Mouse (Mus musculus): ENCODE results near the gene Cpsf3. TPM values are rescaled to one million over a fixed set of nuclear protein-coding genes. Genes with fewer than 3 reads are reported as not detected.

Gene Cpsf3
- polyA plus RNA-seq, 1 experiment from 2014 or later: 140 TPM

GRCm38 (mm10) chr12:21305741-21306140 lies 20.6 kb downstream of the Cpsf3 start:
- Histone ChIP-seq H3K4me1 (no peaks in the 10 kb centered on the region), H3K4me3 (no peak overlapping the region), H3K27me3 (ENCODE audit: low read depth, poor library complexity, severe bottlenecking) (no peaks in the 10 kb centered on the region), H3K9me3 (replicated peaks) (no peaks in the 10 kb centered on the region), H3K36me3 (peaks cover 99% of the 10 kb centered on the region), H3K27ac (no peak overlapping the region)
- 91% methylated on average over 4 of the region's 4 CpGs for WGBS
- DNase-seq (ENCODE audit: low spot score): no peak

- DNase-seq (ENCODE audit: low spot score): no peak
- Histone ChIP-seq H3K27ac (no peak overlapping the region), H3K4me1 (no peaks in the 10 kb centered on the region), H3K9me3 (replicated peaks) (no peaks in the 10 kb centered on the region), H3K36me3 (peaks cover 99% of the 10 kb centered on the region), H3K27me3 (ENCODE audit: low read depth, poor library complexity, severe bottlenecking) (no peaks in the 10 kb centered on the region), H3K4me3 (no peak overlapping the region)
- 94% methylated on average over 4 of the region's 4 CpGs for WGBS
These were observed 21.5 kb downstream of the Cpsf3 start for GRCm38 (mm10) chr12:21306721-21307120.

GRCm38 (mm10) chr12:21312201-21312600 lies 27.0 kb downstream of the Cpsf3 start:
- WGBS: 92% methylated on average over 5 of the region's 5 CpGs
- H3K36me3 ChIP-seq: peaks cover 83% of the 10 kb centered on the region

GRCm38 (mm10) chr12:21315923-21316868 lies 31.0 kb downstream of the Cpsf3 start, which contains the start of gene Iah1:
Gene Iah1 (plus strand): TSS chr12:21316389.
- H3K27me3 ChIP-seq (ENCODE audit: low read depth, poor library complexity, severe bottlenecking): no peaks in the 10 kb centered on the region
- H3K4me3 ChIP-seq: peak within 1 kb of the TSS; percentile 78
- H3K27ac ChIP-seq: peak within 1 kb of the TSS; percentile 92
- H3K9me3 ChIP-seq (replicated peaks): no peaks in the 10 kb centered on the region
- peak; percentile 91 for DNase-seq (ENCODE audit: low spot score)
- H3K4me1 ChIP-seq: peaks cover 7% of the 10 kb centered on the region
- 3% methylated on average over 59 of the region's 59 CpGs for WGBS
- H3K36me3 ChIP-seq: peaks cover 72% of the 10 kb centered on the region

More at GRCm38 (mm10) chr12:21312201-21312600, 27.0 kb downstream of the Cpsf3 start:
- DNase-seq (ENCODE audit: low spot score): no peak
- Histone ChIP-seq H3K4me3 (no peak overlapping the region), H3K4me1 (peaks cover 5% of the 10 kb centered on the region), H3K27ac (no peak overlapping the region), H3K9me3 (replicated peaks) (no peaks in the 10 kb centered on the region), H3K27me3 (ENCODE audit: low read depth, poor library complexity, severe bottlenecking) (no peaks in the 10 kb centered on the region)

- H3K9me3 ChIP-seq (replicated peaks): no peaks in the 10 kb centered on the region
- H3K27me3 ChIP-seq (ENCODE audit: low read depth, poor library complexity, severe bottlenecking): no peaks in the 10 kb centered on the region
- DNase-seq (ENCODE audit: low spot score): no peak
- H3K4me1 ChIP-seq: peaks cover 7% of the 10 kb centered on the region
- peak overlapping the region; percentile 92 for H3K27ac ChIP-seq
- peaks cover 69% of the 10 kb centered on the region for H3K36me3 ChIP-seq
- WGBS: 47% methylated on average over 7 of the region's 7 CpGs
- H3K4me3 ChIP-seq: peak overlapping the region; percentile 78
These were observed 31.7 kb downstream of the Cpsf3 start for GRCm38 (mm10) chr12:21316869-21317265.

- DNase-seq (ENCODE audit: low spot score): peak; percentile 65
These were observed 33.1 kb downstream of the Cpsf3 start for GRCm38 (mm10) chr12:21318143-21318895.

GRCm38 (mm10) chr12:21320317-21320716 lies 35.1 kb downstream of the Cpsf3 start:
- Histone ChIP-seq H3K4me3 (no peak overlapping the region), H3K4me1 (peaks cover 7% of the 10 kb centered on the region), H3K36me3 (peaks cover 69% of the 10 kb centered on the region), H3K27me3 (ENCODE audit: low read depth, poor library complexity, severe bottlenecking) (no peaks in the 10 kb centered on the region), H3K9me3 (replicated peaks) (no peaks in the 10 kb centered on the region), H3K27ac (no peak overlapping the region)
- 92% methylated on average over 4 of the region's 4 CpGs for WGBS
- DNase-seq (ENCODE audit: low spot score): no peak

More at GRCm38 (mm10) chr12:21318143-21318895, 33.1 kb downstream of the Cpsf3 start:
- 79% methylated on average over 12 of the region's 12 CpGs for WGBS
- no peaks in the 10 kb centered on the region for H3K9me3 ChIP-seq (replicated peaks)
- H3K36me3 ChIP-seq: peaks cover 69% of the 10 kb centered on the region
- no peak overlapping the region for H3K27ac ChIP-seq
- H3K27me3 ChIP-seq (ENCODE audit: low read depth, poor library complexity, severe bottlenecking): no peaks in the 10 kb centered on the region
- H3K4me1 ChIP-seq: peaks cover 7% of the 10 kb centered on the region
- H3K4me3 ChIP-seq: no peak overlapping the region

- no peak for DNase-seq (ENCODE audit: low spot score)
- peaks cover 7% of the 10 kb centered on the region for H3K4me1 ChIP-seq
- no peak overlapping the region for H3K27ac ChIP-seq
- 84% methylated on average over 9 of the region's 9 CpGs for WGBS
- H3K36me3 ChIP-seq: peaks cover 75% of the 10 kb centered on the region
- H3K9me3 ChIP-seq (replicated peaks): no peaks in the 10 kb centered on the region
- H3K4me3 ChIP-seq: no peak overlapping the region
- no peaks in the 10 kb centered on the region for H3K27me3 ChIP-seq (ENCODE audit: low read depth, poor library complexity, severe bottlenecking)
These were observed 36.0 kb downstream of the Cpsf3 start for GRCm38 (mm10) chr12:21321170-21321569.

GRCm38 (mm10) chr12:21322296-21322695 lies 37.1 kb downstream of the Cpsf3 start:
- WGBS: 93% methylated on average over 4 of the region's 4 CpGs

GRCm38 (mm10) chr12:21322856-21323255 lies 37.7 kb downstream of the Cpsf3 start:
- 91% methylated on average over 9 of the region's 9 CpGs for WGBS
- Histone ChIP-seq H3K36me3 (peaks cover 92% of the 10 kb centered on the region), H3K4me1 (no peaks in the 10 kb centered on the region), H3K9me3 (replicated peaks) (no peaks in the 10 kb centered on the region), H3K27me3 (ENCODE audit: low read depth, poor library complexity, severe bottlenecking) (no peaks in the 10 kb centered on the region), H3K27ac (no peak overlapping the region), H3K4me3 (no peak overlapping the region)
- no peak for DNase-seq (ENCODE audit: low spot score)

More at GRCm38 (mm10) chr12:21322296-21322695, 37.1 kb downstream of the Cpsf3 start:
- Histone ChIP-seq H3K4me1 (peaks cover 2% of the 10 kb centered on the region), H3K36me3 (peaks cover 86% of the 10 kb centered on the region), H3K27me3 (ENCODE audit: low read depth, poor library complexity, severe bottlenecking) (no peaks in the 10 kb centered on the region), H3K27ac (no peak overlapping the region), H3K4me3 (no peak overlapping the region), H3K9me3 (replicated peaks) (no peaks in the 10 kb centered on the region)
- DNase-seq (ENCODE audit: low spot score): no peak

- Histone ChIP-seq H3K4me3 (no peak overlapping the region), H3K36me3 (peaks cover 97% of the 10 kb centered on the region), H3K27ac (no peak overlapping the region), H3K27me3 (ENCODE audit: low read depth, poor library complexity, severe bottlenecking) (no peaks in the 10 kb centered on the region), H3K4me1 (no peaks in the 10 kb centered on the region), H3K9me3 (replicated peaks) (no peaks in the 10 kb centered on the region)
- DNase-seq (ENCODE audit: low spot score): no peak
- WGBS: 88% methylated on average over 5 of the region's 5 CpGs
These were observed 38.9 kb downstream of the Cpsf3 start for GRCm38 (mm10) chr12:21324101-21324500.

- no peak overlapping the region for H3K4me3 ChIP-seq
- no peak for DNase-seq (ENCODE audit: low spot score)
- WGBS: 92% methylated on average over 8 of the region's 8 CpGs
- H3K9me3 ChIP-seq (replicated peaks): no peaks in the 10 kb centered on the region
- no peaks in the 10 kb centered on the region for H3K4me1 ChIP-seq
- no peak overlapping the region for H3K27ac ChIP-seq
- H3K36me3 ChIP-seq: peaks cover 97% of the 10 kb centered on the region
- H3K27me3 ChIP-seq (ENCODE audit: low read depth, poor library complexity, severe bottlenecking): no peaks in the 10 kb centered on the region
These were observed 40.1 kb downstream of the Cpsf3 start for GRCm38 (mm10) chr12:21325266-21325665.

- H3K36me3 ChIP-seq: peaks cover 96% of the 10 kb centered on the region
- no peaks in the 10 kb centered on the region for H3K9me3 ChIP-seq (replicated peaks)
- no peaks in the 10 kb centered on the region for H3K27me3 ChIP-seq (ENCODE audit: low read depth, poor library complexity, severe bottlenecking)
- no peaks in the 10 kb centered on the region for H3K4me1 ChIP-seq
- DNase-seq (ENCODE audit: low spot score): no peak
- H3K27ac ChIP-seq: no peak overlapping the region
- no peak overlapping the region for H3K4me3 ChIP-seq
- 92% methylated on average over 3 of the region's 3 CpGs for WGBS
These were observed 41.1 kb downstream of the Cpsf3 start for GRCm38 (mm10) chr12:21326325-21326724.

Data from limb, embryonic 10.5 days (tissue).